Mouse (Mus musculus): ENCODE measurements at regions not wholly inside any gene's neighbourhood (a gene's known extent, or its start where the extent isn't known, plus 50 kb on each side); places are given as distances from the start of the nearest gene placed in this dataset.

DNA sequence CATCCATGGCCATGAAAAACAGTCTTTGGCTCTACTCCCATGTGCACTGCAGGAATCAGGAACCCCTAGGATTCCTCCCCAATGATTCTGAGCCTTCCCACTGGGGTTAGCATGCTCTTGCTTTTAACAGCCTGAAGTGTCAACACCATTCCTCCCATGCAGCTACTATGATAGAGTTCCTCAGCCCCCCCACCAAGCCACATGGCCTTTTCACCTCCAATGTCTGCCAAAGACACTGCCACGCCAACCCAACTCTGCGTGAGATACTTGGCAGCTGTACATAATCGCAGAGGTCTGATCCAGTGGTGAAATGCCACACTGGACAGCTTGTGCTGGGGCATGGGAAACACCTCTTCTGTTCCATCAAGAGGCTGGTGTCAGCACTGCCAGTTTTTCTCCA, 128.6 kb upstream of the H2al1a start:
- no peak for DNase-seq (ENCODE audit: low spot score in 2 of 2)

DNA sequence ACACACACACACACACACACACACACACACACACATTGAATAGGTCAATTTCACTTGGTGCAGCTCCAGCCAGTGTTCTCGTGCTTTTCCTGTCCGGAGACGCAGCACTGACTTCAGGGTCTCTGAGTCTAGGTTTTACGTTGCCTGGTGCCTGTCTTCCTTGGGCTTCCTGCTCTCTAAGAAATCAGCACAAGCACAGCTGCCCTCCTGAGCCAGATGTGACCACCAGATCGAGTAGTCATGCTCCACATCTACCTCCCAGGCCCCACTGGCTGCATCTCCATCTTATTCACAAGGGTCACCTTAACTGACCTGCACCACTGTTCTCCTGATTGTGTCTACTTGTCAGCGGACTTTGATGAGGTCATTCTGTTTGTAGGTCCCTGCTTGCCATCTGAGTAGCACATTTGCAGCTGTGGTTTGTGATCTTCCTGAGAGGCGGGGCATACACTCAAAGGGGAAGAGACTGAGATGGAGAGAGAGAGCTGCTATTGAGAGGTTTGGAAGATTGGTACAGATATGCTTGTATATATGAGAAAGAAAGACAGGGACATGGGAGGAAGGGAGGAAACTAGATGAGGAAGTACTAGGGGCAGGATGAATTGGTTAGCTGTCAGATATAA, 118.8 kb upstream of the H2al1a start:
- no peak for DNase-seq (ENCODE audit: low spot score in 2 of 2)

DNA sequence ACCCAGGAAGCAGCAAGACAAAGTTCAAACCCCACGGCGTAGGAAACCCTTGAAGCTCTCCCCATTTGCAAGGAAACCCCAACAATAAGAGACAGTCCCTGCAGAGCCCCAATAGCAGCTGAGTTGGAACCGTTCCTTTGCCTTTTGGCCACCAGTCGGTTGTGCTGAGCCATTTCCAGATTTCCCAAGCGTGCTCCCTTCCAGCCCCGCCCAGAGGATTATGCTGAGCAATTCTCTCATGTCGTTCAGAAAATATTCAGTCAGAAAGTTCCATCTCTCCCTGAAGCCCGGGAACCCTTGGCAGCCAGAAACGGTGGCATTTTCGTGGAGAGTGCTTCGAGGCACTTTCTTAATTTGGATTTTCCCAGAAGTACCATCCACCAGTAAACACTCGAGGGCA, 117.2 kb upstream of the H2al1a start:
- DNase-seq (ENCODE audit: low spot score in 2 of 2): peak in 1 of 2 experiments; percentile 0

DNA sequence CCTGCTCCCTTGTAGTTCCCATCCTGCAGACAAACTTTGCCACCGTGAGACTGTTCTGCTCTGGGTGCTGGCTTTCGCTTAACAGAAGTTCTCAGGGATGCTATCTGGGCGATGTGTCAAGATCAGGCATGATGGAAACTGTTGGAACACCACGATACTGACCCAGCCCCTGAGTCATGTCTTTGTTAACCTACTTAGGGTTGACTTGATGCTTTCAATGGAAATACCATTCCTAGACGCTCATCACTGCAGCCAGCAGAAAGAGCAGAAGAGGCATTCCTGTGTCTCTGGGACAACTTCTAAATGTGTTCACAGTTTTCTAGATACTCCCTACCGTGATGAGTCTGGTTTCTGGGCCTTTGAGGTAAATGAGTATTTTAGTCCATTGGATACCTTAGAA, 108.2 kb upstream of the H2al1a start:
- DNase-seq (ENCODE audit: low spot score in 2 of 2): no peak

DNA sequence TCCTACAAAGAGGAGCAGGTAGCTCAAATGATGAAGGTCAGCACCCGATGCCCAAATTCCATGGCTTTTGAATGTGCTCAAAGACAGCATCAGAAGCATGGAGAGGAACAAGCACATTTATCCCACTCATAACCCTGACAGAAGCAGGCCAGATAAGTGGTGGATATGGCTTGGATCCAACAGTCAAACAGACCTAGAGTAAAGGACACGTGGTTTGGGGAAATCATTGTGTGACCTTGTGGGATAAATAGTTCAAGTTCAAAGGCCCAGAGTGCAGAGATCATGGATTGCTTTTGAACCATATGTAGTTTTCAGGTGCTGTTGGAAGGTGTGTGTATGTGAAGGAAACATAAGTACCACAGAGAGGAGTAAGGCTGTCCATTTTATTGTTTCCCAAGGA, 94.9 kb upstream of the H2al1a start:
- DNase-seq (ENCODE audit: low spot score in 2 of 2): no peak

DNA sequence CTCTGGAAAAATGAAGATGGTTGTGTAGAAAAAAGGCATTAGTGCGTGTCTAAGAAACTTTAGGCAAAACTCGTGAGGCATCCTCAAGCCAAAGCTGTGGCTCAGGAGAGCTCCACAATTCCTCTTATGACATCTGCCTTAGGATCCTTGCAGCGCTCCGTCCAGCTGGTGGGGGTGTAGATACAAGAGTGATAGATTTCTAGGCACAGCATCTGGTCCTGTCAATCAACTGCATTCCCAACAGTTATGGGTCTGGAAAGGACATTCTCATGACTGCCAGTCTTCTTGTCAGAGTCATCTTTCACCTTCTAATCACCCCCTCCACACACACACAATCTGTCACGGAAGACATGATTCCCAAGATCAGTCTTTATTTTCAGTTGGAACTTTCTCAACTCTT, 89.2 kb upstream of the H2al1a start:
- no peak for DNase-seq (ENCODE audit: low spot score in 2 of 2)

DNA sequence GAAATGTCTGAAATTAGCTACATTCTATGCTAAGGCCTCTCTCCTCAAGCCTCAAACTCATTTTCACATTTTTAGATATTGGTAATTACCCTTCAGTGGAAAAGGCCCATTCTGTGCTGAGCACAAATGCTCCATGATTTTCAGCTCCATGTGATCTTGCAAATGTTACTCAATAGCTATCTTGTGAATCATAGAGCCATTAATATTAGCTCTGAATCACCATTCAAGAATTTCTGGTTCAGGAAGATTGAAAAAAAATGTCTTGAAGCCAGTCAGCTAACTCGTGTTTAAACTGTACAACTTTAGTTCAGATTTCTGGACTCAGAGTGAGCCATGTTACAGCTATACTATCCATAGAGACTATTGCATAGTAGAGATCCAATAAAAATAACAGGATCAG, 86.2 kb upstream of the H2al1a start:
- DNase-seq (ENCODE audit: low spot score in 2 of 2): no peak

DNA sequence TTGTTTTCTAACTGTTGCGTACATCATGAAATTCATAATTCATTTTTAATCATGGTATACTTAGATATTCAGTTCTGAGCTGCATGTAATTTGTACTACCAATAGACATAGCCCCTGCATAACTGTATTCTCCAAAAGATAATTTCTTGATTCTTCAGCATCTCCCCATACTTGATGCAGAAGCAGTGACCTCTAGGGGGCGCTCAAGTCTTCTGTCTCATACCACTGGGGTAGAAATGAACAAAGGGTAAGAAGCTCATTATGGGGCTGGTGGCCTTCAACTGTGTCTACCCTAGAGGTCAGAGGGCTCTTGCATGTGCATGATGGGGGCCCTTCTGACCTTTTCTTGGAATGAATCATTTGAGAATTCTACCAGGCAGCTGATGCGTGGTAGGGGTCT, 85.6 kb upstream of the H2al1a start:
- DNase-seq (ENCODE audit: low spot score in 2 of 2): peak in 1 of 2 experiments; percentile 4

DNA sequence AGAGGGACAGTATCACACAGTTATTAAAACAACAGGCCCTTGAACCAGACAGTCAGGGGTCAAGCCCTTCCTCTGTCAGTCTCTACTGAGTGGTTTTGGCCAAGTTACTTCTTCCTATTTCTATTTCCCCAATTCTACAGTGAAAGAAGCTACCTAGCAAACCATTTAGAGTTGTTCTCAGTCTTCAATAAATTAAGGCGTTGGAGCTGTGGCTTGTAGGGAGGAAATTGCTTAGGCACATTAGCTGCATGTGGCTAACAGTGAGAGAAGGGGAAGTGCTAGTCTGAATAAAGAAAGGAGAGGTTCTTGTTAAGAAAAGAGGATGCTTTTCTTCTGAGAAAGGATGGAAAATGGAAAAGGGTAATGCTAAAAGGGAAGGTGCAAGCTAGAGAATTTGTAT, 60.0 kb upstream of the H2al1a start:
- DNase-seq (ENCODE audit: low spot score in 2 of 2): no peak

DNA sequence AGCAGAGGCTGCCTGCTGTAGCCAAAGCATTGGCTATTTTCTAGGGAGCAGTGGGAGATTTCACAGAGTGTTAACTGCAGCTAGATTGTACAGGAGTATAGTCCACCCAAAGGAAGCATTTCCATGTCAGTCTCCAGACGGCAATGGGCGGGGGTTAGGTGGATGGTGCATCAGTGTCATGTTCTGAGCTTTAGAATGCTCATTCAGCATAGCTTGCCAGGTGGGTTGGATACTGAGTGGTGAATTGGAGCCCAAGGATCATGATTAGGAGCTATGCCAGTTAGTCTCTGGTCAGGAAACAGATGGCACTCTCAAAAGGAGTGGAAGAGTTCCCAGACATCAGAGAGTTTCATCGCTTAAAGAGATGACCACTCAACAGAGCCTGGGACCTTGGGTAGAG, 53.5 kb upstream of the H2al1a start:
- DNase-seq (ENCODE audit: low spot score in 2 of 2): no peak

All from urinary bladder, adult 18-20 months (tissue).